Mouse (Mus musculus): ENCODE data around the gene H2-Ob.

DNA sequence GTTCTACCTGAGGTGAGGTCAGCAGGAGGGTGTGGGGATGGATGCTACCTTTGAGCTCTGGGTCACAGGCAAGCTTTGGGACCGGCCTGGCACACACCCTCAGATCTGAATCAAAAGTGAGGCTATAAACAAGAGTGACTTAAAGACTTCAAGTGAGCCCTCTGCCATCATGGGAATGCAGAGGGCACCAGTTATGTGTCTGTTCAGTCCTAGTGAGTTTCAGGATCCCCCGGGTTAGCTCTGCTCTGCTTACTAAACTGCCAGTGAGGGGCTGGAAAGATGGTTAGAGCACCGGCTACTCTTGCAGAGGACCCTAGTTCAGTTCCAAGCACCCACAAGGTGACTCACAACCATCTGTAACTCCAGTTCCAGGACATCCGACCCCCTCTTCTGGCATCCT is 53.9 kb downstream of the H2-Ob start:
- TF ChIP-seq CTCF (IDR thresholded peaks at IDR 0.05; ENCODE audit: insufficient read depth, low read length) (no peak), POLR2A (IDR thresholded peaks at IDR 0.05; ENCODE audit: borderline replicate concordance, extremely low read depth, low read depth, low read length) (no peak)
